Mouse (Mus musculus) lung, postnatal 0 days (tissue): ENCODE measurements around the gene Lrrc26. TPM values are rescaled to one million over a fixed set of nuclear protein-coding genes. Genes with fewer than 3 reads are reported as not detected.

Experiments
- ATAC-seq: fragments of 200-750 bp; cut with Nextera tagmentation; 2 replicates; pipeline ENCODE4 v1.8.0; 2017; ENCODE audit warnings: moderate library complexity
- DNase-seq: peaks from one replicate; pipeline ENCODE4 v3.0.0-alpha.2; 2016; ENCODE audit warnings: low spot score
- H3K27ac ChIP-seq: fragments of 300-500 bp; sonication (generic); 2 replicates; pipeline ENCODE4 v1.5.1; 2014; ENCODE audit warnings: antibody characterized with exemption, mild to moderate bottlenecking, low read length, mixed read lengths
- H3K27me3 ChIP-seq: fragments of 300-500 bp; sonication (generic); replicated peaks from 2 replicates; pipeline ENCODE4 v1.6.1; 2014; ENCODE audit warnings: low read length, mixed read lengths; ENCODE audit not compliant: insufficient read depth
- H3K36me3 ChIP-seq: fragments of 300-500 bp; sonication (generic); 2 replicates; pipeline ENCODE4 v1.6.1; 2014; ENCODE audit warnings: low read length, mixed read lengths; ENCODE audit not compliant: insufficient read depth
- H3K4me1 ChIP-seq: fragments of 300-500 bp; sonication (generic); 2 replicates; pipeline ENCODE4 v1.6.1; 2014; ENCODE audit warnings: antibody characterized with exemption, low read depth, low read length, mixed read lengths; ENCODE audit not compliant: insufficient read depth
- H3K4me2 ChIP-seq: fragments of 300-500 bp; sonication (generic); replicated peaks from 2 replicates; pipeline ENCODE4 v1.6.1; 2014; ENCODE audit warnings: low read depth, mild to moderate bottlenecking, low read length, moderate library complexity, mixed read lengths
- H3K4me3 ChIP-seq: fragments of 300-500 bp; sonication (generic); 2 replicates; pipeline ENCODE4 v1.5.1; 2014; ENCODE audit warnings: low read depth, low read length
- H3K9ac ChIP-seq: fragments of 300-500 bp; sonication (generic); replicated peaks from 2 replicates; pipeline ENCODE4 v1.6.1; 2014; ENCODE audit warnings: low read depth, mild to moderate bottlenecking
- H3K9me3 ChIP-seq: fragments of 300-500 bp; sonication (generic); 2 replicates; pipeline ENCODE4 v1.6.1; 2016; ENCODE audit warnings: low read length, mixed read lengths
- CTCF ChIP-seq: IDR thresholded peaks from 2 replicates; pipeline ENCODE4 v1.5.1; 2016; ENCODE audit warnings: antibody characterized with exemption, mild to moderate bottlenecking
- EP300 ChIP-seq: IDR thresholded peaks from 2 replicates; pipeline ENCODE4 v1.6.1; 2016; ENCODE audit warnings: antibody characterized with exemption, mild to moderate bottlenecking, control low read depth
- WGBS: fragments of 180-500 bp; shearing (Covaris S2); extraction: QIAGEN DNeasy Blood & Tissue Kit; methylation state at CpG from one replicate; pipeline ENCODE4 v1.1.7; 2014; 5-methylcytosine and 5-hydroxymethylcytosine counted together
- polyA plus RNA-seq: library from polyadenylated mRNA; unstranded; fragments of >200 nt; fragmentation: Nextera tagmentation; extraction: Ambion mirVana; gene quantifications from 2 replicates; pipeline ENCODE4 v1.2.1, GENCODE M21; 2015

The Lrrc26 gene
- polyA plus RNA-seq, 1 experiment from 2014 or later: 46.5 TPM

GRCm38 (mm10) chr2:25272515-25272914, 17.2 kb upstream of the Lrrc26 start:
- 1% methylated on average over 24 of the region's 29 CpGs for WGBS
- no peaks in the 10 kb centered on the region for H3K9me3 ChIP-seq
- peak overlapping the region; percentile 56 for H3K4me3 ChIP-seq
- peak; percentile 26 for ATAC-seq
- H3K27me3 ChIP-seq: no peaks in the 10 kb centered on the region
- peak overlapping the region; percentile 88 for H3K4me2 ChIP-seq
- DNase-seq: no peak
- peak overlapping the region; percentile 81 for H3K9ac ChIP-seq
- TF ChIP-seq EP300: no peak
- TF ChIP-seq CTCF: no peak
- H3K27ac ChIP-seq: peak overlapping the region; percentile 33; the same call in 1 of the 2 replicates
- H3K4me1 ChIP-seq: peaks cover 21% of the 10 kb centered on the region; the same call in 1 of the 2 replicates
- H3K36me3 ChIP-seq: peaks cover 15% of the 10 kb centered on the region; the same call in 1 of the 2 replicates

GRCm38 (mm10) chr2:25273010-25273409, 16.7 kb upstream of the Lrrc26 start:
- DNase-seq: no peak
- H3K4me3 ChIP-seq: peak overlapping the region; percentile 56
- WGBS: 31% methylated on average over 16 of the region's 16 CpGs
- peaks cover 20% of the 10 kb centered on the region; the same call in 1 of the 2 replicates for H3K36me3 ChIP-seq
- ATAC-seq: no peak
- H3K4me2 ChIP-seq: peak overlapping the region; percentile 88
- no peaks in the 10 kb centered on the region for H3K9me3 ChIP-seq
- peak overlapping the region; percentile 33; the same call in 1 of the 2 replicates for H3K27ac ChIP-seq
- peak overlapping the region; percentile 81 for H3K9ac ChIP-seq
- no peak for TF ChIP-seq EP300
- no peaks in the 10 kb centered on the region for H3K27me3 ChIP-seq
- H3K4me1 ChIP-seq: peaks cover 21% of the 10 kb centered on the region; the same call in 1 of the 2 replicates

- DNase-seq: peak; percentile 90
- Histone ChIP-seq H3K4me1 (no peaks in the 10 kb centered on the region), H3K27ac (no peak overlapping the region), H3K27me3 (no peaks in the 10 kb centered on the region), H3K4me3 (no peak overlapping the region), H3K36me3 (peaks cover 57% of the 10 kb centered on the region), H3K4me2 (no peak overlapping the region), H3K9me3 (no peaks in the 10 kb centered on the region), H3K9ac (no peak overlapping the region)
- WGBS: 64% methylated on average over 13 of the region's 13 CpGs
- peak; percentile 80 for ATAC-seq
- TF ChIP-seq CTCF (peak; percentile 94), EP300 (no peak)
Observed at GRCm38 (mm10) chr2:25278928-25279882, 10.5 kb upstream of the Lrrc26 start.

- TF ChIP-seq EP300: no peak
- TF ChIP-seq CTCF: no peak
- Histone ChIP-seq H3K4me1 (peaks cover 18% of the 10 kb centered on the region; the same call in 1 of the 2 replicates), H3K27ac (peak overlapping the region; percentile 88), H3K4me3 (no peak overlapping the region), H3K27me3 (peaks cover 19% of the 10 kb centered on the region), H3K4me2 (no peak overlapping the region), H3K36me3 (peaks cover 41% of the 10 kb centered on the region; the same call in 1 of the 2 replicates), H3K9me3 (no peaks in the 10 kb centered on the region), H3K9ac (no peak overlapping the region)
- WGBS: 77% methylated on average over 2 of the region's 2 CpGs
- no peak for DNase-seq
- ATAC-seq: no peak
Observed at GRCm38 (mm10) chr2:25285551-25285950, 4.2 kb upstream of the Lrrc26 start.

DNA sequence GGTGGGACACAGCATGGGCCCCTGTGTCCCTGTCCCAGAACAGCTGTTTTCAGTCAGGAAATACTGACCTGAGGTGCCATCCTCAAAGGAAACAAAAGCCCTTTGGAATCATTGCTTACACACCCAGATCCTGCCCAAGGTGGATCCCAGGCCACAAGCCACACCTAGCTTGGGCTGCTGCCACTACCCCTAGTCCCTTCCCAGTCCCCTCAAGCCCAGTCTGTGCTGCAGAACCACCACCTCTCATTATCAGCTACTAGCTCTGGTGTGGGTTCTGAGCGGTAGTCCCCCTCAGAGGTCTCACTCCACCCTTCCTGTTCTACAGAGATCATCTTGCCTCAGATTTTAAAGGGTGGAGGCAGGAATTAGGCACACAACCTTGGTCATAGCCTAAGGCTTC, 3.4 kb upstream of the Lrrc26 start:
- Histone ChIP-seq H3K27ac (peak overlapping the region; percentile 88), H3K9me3 (no peaks in the 10 kb centered on the region), H3K4me1 (peaks cover 18% of the 10 kb centered on the region), H3K4me3 (no peak overlapping the region), H3K36me3 (peaks cover 34% of the 10 kb centered on the region; the same call in 1 of the 2 replicates), H3K4me2 (no peak overlapping the region), H3K9ac (no peak overlapping the region), H3K27me3 (peaks cover 26% of the 10 kb centered on the region)
- DNase-seq: no peak
- peak; percentile 26 for ATAC-seq
- 31% methylated on average over 1 of the region's 1 CpGs for WGBS
- no peak for TF ChIP-seq EP300
- no peak for TF ChIP-seq CTCF

DNA sequence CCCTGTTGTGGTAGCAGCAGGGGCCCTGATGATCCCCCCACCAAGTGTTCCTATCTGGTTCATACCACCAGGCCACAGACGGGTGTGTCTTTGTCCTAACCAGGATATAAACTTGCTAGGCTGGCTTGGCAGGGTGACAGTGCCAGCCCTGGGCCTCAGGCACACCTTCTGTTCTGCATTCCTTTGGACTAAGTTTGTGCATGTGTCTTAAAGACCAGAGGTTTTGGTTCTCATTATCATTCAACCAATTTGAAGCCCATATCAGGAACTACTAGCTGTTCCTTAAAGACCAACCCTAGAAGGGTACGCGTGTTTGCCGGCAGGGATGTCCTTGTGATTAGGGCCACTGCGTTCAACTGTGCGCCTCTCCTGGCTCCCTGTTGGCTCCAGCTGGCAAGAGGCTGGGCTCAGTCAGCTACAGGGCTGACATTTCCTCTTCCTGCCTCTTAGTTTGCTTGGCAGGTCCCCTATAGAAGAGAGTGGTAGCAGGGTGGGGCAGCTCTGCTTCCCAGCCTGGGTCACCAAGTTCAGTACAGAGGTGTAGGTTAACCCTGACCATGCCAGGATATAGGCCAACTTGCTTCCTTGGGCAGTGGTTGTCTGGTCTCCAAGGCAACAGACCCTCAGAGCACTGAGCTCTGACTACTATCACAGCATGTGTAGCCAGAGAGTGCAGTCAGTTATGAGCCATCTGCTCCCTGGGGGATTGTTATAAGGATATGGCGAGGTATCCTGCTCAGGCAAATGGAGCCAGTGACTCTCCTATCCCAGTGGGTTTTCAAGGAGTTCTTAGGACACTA, 2.7 kb upstream of the Lrrc26 start:
- Histone ChIP-seq H3K36me3 (peaks cover 31% of the 10 kb centered on the region; the same call in 1 of the 2 replicates), H3K4me3 (no peak overlapping the region), H3K4me1 (peaks cover 19% of the 10 kb centered on the region), H3K9me3 (no peaks in the 10 kb centered on the region), H3K9ac (no peak overlapping the region), H3K27me3 (peaks cover 33% of the 10 kb centered on the region), H3K4me2 (no peak overlapping the region), H3K27ac (peak overlapping the region; percentile 88)
- peak; percentile 73 for TF ChIP-seq EP300
- no peak for TF ChIP-seq CTCF
- WGBS: 17% methylated on average over 7 of the region's 7 CpGs
- DNase-seq: peak; percentile 85
- peak; percentile 84 for ATAC-seq
